Mouse (Mus musculus) brain, embryonic 14.5 days (tissue): ENCODE results near the gene Gm12184. TPM values are rescaled to one million over a fixed set of nuclear protein-coding genes. Genes with fewer than 3 reads are reported as not detected.
A peak's percentile ranks its signal among the peaks of the same experiment; 100 is the strongest.

Experiments used
- DNase-seq: peaks from one replicate; pipeline ENCODE4 v3.0.0-alpha.2; 2011; ENCODE audit warnings: low read depth
- CTCF ChIP-seq: fragments of 200-500 bp; IDR thresholded peaks from 2 replicates; pipeline ENCODE4 v1.5.1; 2012; ENCODE audit warnings: inconsistent platforms, mild to moderate bottlenecking, moderate library complexity, borderline replicate concordance; ENCODE audit not compliant: insufficient read depth, insufficient read length; ENCODE audit errors: extremely low read depth
- POLR2A ChIP-seq: fragments of 200-500 bp; IDR thresholded peaks from 2 replicates; pipeline ENCODE4 v1.6.1; 2012; ENCODE audit warnings: mild to moderate bottlenecking, inconsistent platforms, borderline replicate concordance; ENCODE audit not compliant: poor library complexity, insufficient read depth, insufficient read length, severe bottlenecking; ENCODE audit errors: extremely low read depth
- polyA plus RNA-seq: library from polyadenylated mRNA; depleted of rRNA; stranded (reverse); fragments of >200 nt; gene quantifications from 2 replicates; pipeline ENCODE4 v1.2.3, GENCODE M21; 2012; rRNA removed

Gene Gm12184
- polyA plus RNA-seq, 1 experiment: 34.5 TPM

GRCm38 (mm10) chr11:48788311-48789089 lies 38.0 kb downstream of the Gm12184 start:
- TF ChIP-seq POLR2A: no peak
- peak; percentile 75 for TF ChIP-seq CTCF
- DNase-seq: peak; percentile 90

GRCm38 (mm10) chr11:48787455-48788211 lies 38.8 kb downstream of the Gm12184 start:
- no peak for TF ChIP-seq POLR2A
- TF ChIP-seq CTCF: no peak

GRCm38 (mm10) chr11:48782243-48782642 lies 44.2 kb downstream of the Gm12184 start:
- DNase-seq: no peak
- no peak for TF ChIP-seq CTCF
- TF ChIP-seq POLR2A: no peak

More at GRCm38 (mm10) chr11:48787455-48788211, 38.8 kb downstream of the Gm12184 start:
- peak; percentile 77 for DNase-seq

DNA sequence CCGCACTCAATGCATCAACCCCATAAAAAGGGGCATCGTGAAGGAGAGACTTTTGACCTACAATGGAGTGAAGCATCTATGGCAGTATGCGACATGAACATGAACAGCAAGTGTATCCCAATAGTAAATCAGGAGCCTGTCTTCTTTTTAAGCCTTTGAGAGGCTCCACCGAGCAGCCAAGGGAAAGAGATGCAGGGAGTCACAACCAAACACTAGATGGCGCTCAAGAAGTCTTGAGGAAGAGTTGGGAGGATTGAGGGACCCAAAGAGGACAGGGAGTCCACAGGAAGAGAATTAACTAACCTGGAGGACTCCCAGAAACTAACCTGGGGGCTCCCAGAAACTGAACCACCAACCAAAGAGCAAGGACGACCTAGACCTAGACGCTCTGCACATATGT lies 47.0 kb downstream of the Gm12184 start:
- TF ChIP-seq CTCF (peak; percentile 37; the same call in 1 of the 2 replicates), POLR2A (no peak)
- peak; percentile 24 for DNase-seq

GRCm38 (mm10) chr11:48777303-48777702 lies 49.2 kb downstream of the Gm12184 start:
- TF ChIP-seq POLR2A (no peak), CTCF (no peak)
- DNase-seq: no peak

- no peak for TF ChIP-seq POLR2A
- no peak for TF ChIP-seq CTCF
- DNase-seq: no peak
Observed at GRCm38 (mm10) chr11:48776664-48777063, 49.8 kb downstream of the Gm12184 start.

DNA sequence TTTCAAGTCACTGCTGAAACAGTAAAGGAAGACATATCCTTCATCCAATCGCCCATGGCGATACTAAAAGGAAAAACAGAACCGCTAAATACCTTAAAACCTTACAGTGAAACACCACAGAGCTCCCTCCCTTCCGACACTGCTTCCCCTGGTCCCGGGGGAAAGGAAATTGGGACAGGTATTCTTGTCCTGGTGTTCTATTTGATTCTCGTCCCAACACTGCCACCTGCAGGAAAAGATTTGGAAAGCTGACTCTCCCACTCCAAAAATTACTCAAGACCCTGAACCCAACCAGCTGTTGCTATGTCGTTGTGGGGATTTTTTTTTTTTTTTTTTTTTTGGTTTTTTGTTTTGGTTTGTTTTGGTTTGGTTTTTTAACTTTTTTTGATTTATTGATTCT lies 51.0 kb downstream of the Gm12184 start:
- no peak for TF ChIP-seq POLR2A
- peak; percentile 54; the same call in 1 of the 2 replicates for TF ChIP-seq CTCF
- peak; percentile 85 for DNase-seq

Other genes starting within 250 kb of the Gm12184 start
- 1,339 and 1,725 TPM in 2 replicates for gene Rack1, start 26.3 kb downstream of the Gm12184 start, polyA plus RNA-seq
- gene Trim41, start 9.3 kb downstream of the Gm12184 start, polyA plus RNA-seq: 39.3 and 44.2 TPM in 2 replicates
- gene Trim7, start 515 bp downstream of the Gm12184 start, polyA plus RNA-seq: 2.6 and 2.8 TPM in 2 replicates
- 1.2 and 1.9 TPM in 2 replicates for gene Irgm1, start 45.0 kb upstream of the Gm12184 start, polyA plus RNA-seq
- gene Gm5431, start 75.6 kb upstream of the Gm12184 start, polyA plus RNA-seq: 0.10 and 0.23 TPM in 2 replicates
- gene Psme2b, start 119.5 kb upstream of the Gm12184 start, polyA plus RNA-seq: 0.79 and 0.81 TPM in 2 replicates
- 0.03 TPM in 1 of 2 replicates, not detected in the other for gene Olfr56, start 152.2 kb upstream of the Gm12184 start, polyA plus RNA-seq
- gene 9930111J21Rik1, start 152.7 kb upstream of the Gm12184 start, polyA plus RNA-seq: 0.10 and 0.15 TPM in 2 replicates
- gene Gm12185, start 165.6 kb upstream of the Gm12184 start, polyA plus RNA-seq: 0.04 TPM in 1 of 2 replicates, not detected in the other
- gene Tgtp1, start 167.5 kb upstream of the Gm12184 start, polyA plus RNA-seq: 0.07 and 0.13 TPM in 2 replicates
- 0.18 and 0.42 TPM in 2 replicates for gene 9930111J21Rik2, start 224.6 kb upstream of the Gm12184 start, polyA plus RNA-seq
- 0.11 TPM in 1 of 2 replicates, not detected in the other for gene Tgtp2, start 237.6 kb upstream of the Gm12184 start, polyA plus RNA-seq
- gene Ifi47, start 249.9 kb upstream of the Gm12184 start, polyA plus RNA-seq: 0.19 and 0.63 TPM in 2 replicates